Mouse (Mus musculus) cortical plate, adult 2 months (tissue): ENCODE results near the gene Hhat. TPM values are rescaled to one million over a fixed set of nuclear protein-coding genes. Genes with fewer than 3 reads are reported as not detected.

Source experiments
- H3K27ac ChIP-seq: fragments of 200-500 bp; 2 replicates; pipeline ENCODE4 v1.5.1; 2012; ENCODE audit warnings: low read length, control low read depth, inconsistent platforms; ENCODE audit not compliant: insufficient read depth
- H3K4me1 ChIP-seq: fragments of 200-500 bp; 2 replicates; pipeline ENCODE4 v1.6.1; 2011; ENCODE audit warnings: low read length; ENCODE audit not compliant: control insufficient read depth, insufficient read depth
- H3K4me3 ChIP-seq: fragments of 200-500 bp; 2 replicates; pipeline ENCODE4 v1.5.1; 2011; ENCODE audit warnings: mild to moderate bottlenecking, low read length, control low read depth; ENCODE audit not compliant: insufficient read depth
- CTCF ChIP-seq: fragments of 200-500 bp; IDR thresholded peaks from 2 replicates; pipeline ENCODE4 v1.5.1; 2011; ENCODE audit warnings: mild to moderate bottlenecking, control low read depth, low read length; ENCODE audit not compliant: insufficient read depth; ENCODE audit errors: extremely low read depth
- POLR2A ChIP-seq: fragments of 200-500 bp; IDR thresholded peaks from 2 replicates; pipeline ENCODE4 v1.6.1; 2011; ENCODE audit warnings: mild to moderate bottlenecking, low read length, control low read depth; ENCODE audit not compliant: insufficient read depth; ENCODE audit errors: extremely low read depth
- polyA plus RNA-seq: library from polyadenylated mRNA; depleted of rRNA; stranded (reverse); fragments of >200 nt; gene quantifications from 2 replicates; pipeline ENCODE4 v1.2.3, GENCODE M21; 2012

Hhat gene
- polyA plus RNA-seq, 1 experiment: 0.98 TPM

GRCm38 (mm10) chr1:192756674-192757073 is 14.3 kb downstream of the Hhat start:
- Histone ChIP-seq H3K27ac (no peak overlapping the region), H3K4me3 (no peak overlapping the region), H3K4me1 (peaks cover 3% of the 10 kb centered on the region; the same call in 1 of the 2 replicates)
- no peak for TF ChIP-seq POLR2A
- TF ChIP-seq CTCF: no peak

- no peak for TF ChIP-seq POLR2A
- no peak for TF ChIP-seq CTCF
Measured at GRCm38 (mm10) chr1:192755685-192756606, 15.1 kb downstream of the Hhat start.

GRCm38 (mm10) chr1:192755246-192755645 is 15.8 kb downstream of the Hhat start:
- TF ChIP-seq POLR2A (no peak), CTCF (no peak)
- no peak overlapping the region for H3K27ac ChIP-seq

More at GRCm38 (mm10) chr1:192755685-192756606, 15.1 kb downstream of the Hhat start:
- Histone ChIP-seq H3K4me1 (peaks cover 3% of the 10 kb centered on the region; the same call in 1 of the 2 replicates), H3K4me3 (no peak overlapping the region), H3K27ac (no peak overlapping the region)

GRCm38 (mm10) chr1:192754268-192754667 is 16.8 kb downstream of the Hhat start:
- peaks cover 3% of the 10 kb centered on the region; the same call in 1 of the 2 replicates for H3K4me1 ChIP-seq
- H3K4me3 ChIP-seq: no peak overlapping the region
- no peak overlapping the region for H3K27ac ChIP-seq
- TF ChIP-seq POLR2A: no peak
- TF ChIP-seq CTCF: no peak

More at GRCm38 (mm10) chr1:192755246-192755645, 15.8 kb downstream of the Hhat start:
- H3K4me1 ChIP-seq: peaks cover 3% of the 10 kb centered on the region; the same call in 1 of the 2 replicates
- no peak overlapping the region for H3K4me3 ChIP-seq

GRCm38 (mm10) chr1:192752659-192753601 is 18.1 kb downstream of the Hhat start:
- Histone ChIP-seq H3K4me3 (no peak overlapping the region), H3K4me1 (peaks cover 3% of the 10 kb centered on the region; the same call in 1 of the 2 replicates), H3K27ac (no peak overlapping the region)
- TF ChIP-seq CTCF (no peak), POLR2A (no peak)

GRCm38 (mm10) chr1:192750042-192750437 is 21.0 kb downstream of the Hhat start:
- TF ChIP-seq POLR2A (no peak), CTCF (no peak)
- H3K27ac ChIP-seq: no peak overlapping the region
- no peaks in the 10 kb centered on the region for H3K4me1 ChIP-seq
- no peak overlapping the region for H3K4me3 ChIP-seq

GRCm38 (mm10) chr1:192749270-192750041 is 21.6 kb downstream of the Hhat start:
- TF ChIP-seq CTCF (no peak), POLR2A (no peak)
- no peak overlapping the region for H3K27ac ChIP-seq
- no peaks in the 10 kb centered on the region for H3K4me1 ChIP-seq
- no peak overlapping the region for H3K4me3 ChIP-seq

GRCm38 (mm10) chr1:192746201-192746600 is 24.8 kb downstream of the Hhat start:
- H3K27ac ChIP-seq: no peak overlapping the region
- H3K4me3 ChIP-seq: no peak overlapping the region
- no peaks in the 10 kb centered on the region for H3K4me1 ChIP-seq
- TF ChIP-seq POLR2A (no peak), CTCF (no peak)
